Mouse (Mus musculus) stomach, postnatal 0 days (tissue): ENCODE data around the gene Ncoa3. TPM values are rescaled to one million over a fixed set of nuclear protein-coding genes. Genes with fewer than 3 reads are reported as not detected.

Experiments
- ATAC-seq: fragments of 200-750 bp; cut with Nextera tagmentation; 2 replicates; pipeline ENCODE4 v1.8.0; 2017; ENCODE audit not compliant: low FRiP score, low TSS enrichment
- DNase-seq: peaks from one replicate; pipeline ENCODE4 v3.0.0-alpha.2; 2016; ENCODE audit warnings: low spot score
- H3K27ac ChIP-seq: fragments of 300-500 bp; sonication (generic); replicated peaks from 2 replicates; pipeline ENCODE4 v1.5.1; 2014; ENCODE audit warnings: mild to moderate bottlenecking, control low read depth
- H3K27me3 ChIP-seq: fragments of 300-500 bp; sonication (generic); 2 replicates; pipeline ENCODE4 v1.6.1; 2014; ENCODE audit warnings: low read length; ENCODE audit not compliant: control insufficient read depth, insufficient read depth
- H3K36me3 ChIP-seq: fragments of 300-500 bp; sonication (generic); 2 replicates; pipeline ENCODE4 v1.6.1; 2014; ENCODE audit warnings: low read length, mixed read lengths; ENCODE audit not compliant: control insufficient read depth, insufficient read depth
- H3K4me1 ChIP-seq: fragments of 300-500 bp; sonication (generic); replicated peaks from 2 replicates; pipeline ENCODE4 v1.6.1; 2014; ENCODE audit warnings: antibody characterized with exemption; ENCODE audit not compliant: control insufficient read depth, insufficient read depth
- H3K4me2 ChIP-seq: fragments of 300-500 bp; sonication (generic); replicated peaks from 2 replicates; pipeline ENCODE4 v1.6.1; 2014; ENCODE audit warnings: low read depth, mild to moderate bottlenecking, control low read depth, moderate library complexity
- H3K4me3 ChIP-seq: fragments of 300-500 bp; sonication (generic); 2 replicates; pipeline ENCODE4 v1.5.1; 2014; ENCODE audit warnings: low read depth, low read length, control low read depth
- H3K9ac ChIP-seq: fragments of 300-500 bp; sonication (generic); 2 replicates; pipeline ENCODE4 v1.6.1; 2014; ENCODE audit warnings: mild to moderate bottlenecking, low read length, control low read depth, mixed read lengths
- H3K9me3 ChIP-seq: fragments of 300-500 bp; sonication (generic); 2 replicates; pipeline ENCODE4 v1.6.1; 2016; ENCODE audit warnings: low read length; ENCODE audit not compliant: control insufficient read depth
- CTCF ChIP-seq: IDR thresholded peaks from 2 replicates; pipeline ENCODE4 v1.5.1; 2016; ENCODE audit warnings: antibody characterized with exemption, low read depth, mild to moderate bottlenecking, moderate library complexity
- EP300 ChIP-seq: optimal IDR thresholded peaks from 2 replicates; pipeline ENCODE3; 2016; ENCODE audit warnings: antibody characterized with exemption
- whole genome bisulfite sequencing: fragments of 180-500 bp; shearing (Covaris S2); extraction: QIAGEN DNeasy Blood & Tissue Kit; methylation state at CpG from one replicate; pipeline ENCODE4 v1.1.7; 2014; 5-methylcytosine and 5-hydroxymethylcytosine counted together
- polyA plus RNA-seq: library from polyadenylated mRNA; unstranded; fragments of >200 nt; fragmentation: Nextera tagmentation; extraction: Ambion mirVana; gene quantifications from 2 replicates; pipeline ENCODE4 v1.2.1, GENCODE M21; 2015

Ncoa3 gene
- polyA plus RNA-seq, 1 experiment from 2014 or later = 7.5 TPM

DNA sequence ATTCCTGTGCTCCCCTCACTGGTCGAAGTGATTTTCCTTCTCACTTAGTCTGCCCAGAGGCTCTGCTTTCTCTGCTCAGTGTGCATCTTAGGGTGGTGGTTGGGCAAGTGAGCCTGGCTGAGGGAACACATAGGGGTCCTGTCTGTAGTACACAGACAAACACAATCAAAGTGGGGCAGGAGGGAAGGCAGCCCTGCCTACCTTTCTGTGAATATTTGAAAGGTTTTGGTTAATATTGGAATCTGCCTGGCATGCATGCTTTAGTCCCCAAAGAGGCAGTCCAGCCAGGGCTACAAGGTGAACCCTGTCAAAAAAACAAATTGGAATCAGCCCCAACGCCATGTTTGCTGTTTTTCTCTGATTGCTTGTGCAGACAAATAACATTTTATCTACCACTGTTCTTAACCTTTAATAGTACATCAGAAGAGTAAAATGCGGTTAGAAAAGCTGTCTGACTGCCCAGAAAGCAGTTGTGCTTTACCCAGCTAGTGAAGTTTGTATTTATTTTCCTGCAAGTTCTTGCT, 42.6 kb downstream of the Ncoa3 start:
- no peak for ATAC-seq
- Histone ChIP-seq H3K27me3 (no peaks in the 10 kb centered on the region), H3K36me3 (0 out of 2 replicates have a peak, but pooled peaks cover 2% of the 10 kb centered on the region), H3K4me3 (no peak overlapping the region), H3K4me2 (no peak overlapping the region), H3K9me3 (no peaks in the 10 kb centered on the region), H3K9ac (no peak overlapping the region), H3K27ac (peak overlapping the region; percentile 58), H3K4me1 (peaks cover 5% of the 10 kb centered on the region; the same call in 1 of the 2 replicates)
- no peak for TF ChIP-seq EP300
- WGBS = 48% methylated on average over 3 of the region's 3 CpGs
- no peak for DNase-seq

DNA sequence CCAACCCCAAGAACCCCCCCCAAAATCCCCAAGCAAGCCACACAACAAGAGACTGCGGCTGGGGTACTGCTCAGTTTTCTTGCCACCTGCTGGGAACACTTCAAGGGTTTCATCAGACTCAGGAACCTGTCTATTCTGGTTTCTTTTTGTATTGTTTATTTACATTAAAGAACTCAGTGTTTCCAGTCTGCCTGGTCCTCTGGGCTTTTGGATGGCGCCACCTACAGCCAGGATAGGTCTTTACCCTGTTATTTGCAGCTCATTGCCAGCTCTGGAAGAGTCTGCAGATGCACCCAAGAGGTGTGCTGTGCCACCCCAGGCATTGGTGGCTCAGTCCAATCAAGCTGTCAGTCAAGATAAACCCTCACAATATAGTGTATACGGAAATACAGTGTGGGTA, 43.3 kb downstream of the Ncoa3 start:
- H3K9me3 ChIP-seq = no peaks in the 10 kb centered on the region
- WGBS = 39% methylated on average over 3 of the region's 3 CpGs
- H3K36me3 ChIP-seq = 0 out of 2 replicates have a peak, but pooled peaks cover 2% of the 10 kb centered on the region
- no peaks in the 10 kb centered on the region for H3K27me3 ChIP-seq
- peak overlapping the region; percentile 58 for H3K27ac ChIP-seq
- no peak overlapping the region for H3K4me3 ChIP-seq
- peak; percentile 81 for DNase-seq
- no peak overlapping the region for H3K4me2 ChIP-seq
- TF ChIP-seq EP300 (no peak), CTCF (peak; percentile 82)
- H3K4me1 ChIP-seq = peaks cover 2% of the 10 kb centered on the region; the same call in 1 of the 2 replicates
- no peak overlapping the region for H3K9ac ChIP-seq
- ATAC-seq = peak; percentile 58

DNA sequence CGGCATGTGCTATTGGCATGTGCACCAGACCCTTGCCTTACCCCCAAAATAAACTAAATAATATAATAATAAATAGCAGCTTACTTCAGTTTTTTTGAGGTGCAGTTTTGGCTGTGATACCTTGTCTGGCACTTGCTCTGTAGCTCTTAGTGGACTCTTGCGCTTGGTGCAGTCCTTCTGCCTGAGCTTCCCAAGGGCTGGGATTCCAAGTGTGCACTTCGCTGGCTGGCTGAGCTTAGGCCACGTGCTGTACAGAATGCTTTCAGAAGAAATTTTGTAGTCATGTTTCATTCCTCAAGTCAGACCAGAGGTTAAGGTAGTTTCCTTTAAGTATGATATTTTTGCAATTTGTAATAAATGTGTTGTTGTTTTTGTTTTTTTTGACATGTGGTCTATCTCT, 47.2 kb downstream of the Ncoa3 start:
- Histone ChIP-seq H3K9me3 (no peaks in the 10 kb centered on the region), H3K27me3 (no peaks in the 10 kb centered on the region), H3K27ac (no peak overlapping the region), H3K4me2 (no peak overlapping the region), H3K4me1 (peaks cover 3% of the 10 kb centered on the region), H3K9ac (no peak overlapping the region), H3K4me3 (no peak overlapping the region), H3K36me3 (0 out of 2 replicates have a peak, but pooled peaks cover 2% of the 10 kb centered on the region)
- no peak for TF ChIP-seq EP300
- TF ChIP-seq CTCF = no peak
- 75% methylated on average over 4 of the region's 4 CpGs for WGBS
- no peak for DNase-seq
- ATAC-seq = no peak

DNA sequence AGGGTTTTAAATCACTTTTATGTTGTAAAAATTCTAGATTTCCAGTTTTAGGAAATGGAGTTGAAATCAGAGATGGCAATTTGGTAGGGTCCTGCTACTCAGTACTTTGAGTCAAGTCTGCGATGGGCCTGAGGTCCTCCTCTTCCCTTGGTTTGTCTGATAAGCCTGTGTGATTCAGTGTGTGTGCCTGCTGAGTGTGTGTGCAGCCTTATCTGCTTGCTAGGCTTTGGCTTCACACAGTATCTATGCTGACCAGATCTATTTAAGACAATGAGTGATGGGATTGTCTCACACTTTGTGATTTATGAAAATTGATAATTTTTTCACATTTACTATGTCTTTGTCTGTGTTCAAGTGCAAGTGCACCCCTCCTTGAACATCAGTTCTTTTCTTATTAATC, 50.1 kb downstream of the Ncoa3 start:
- no peak for ATAC-seq
- no peak overlapping the region for H3K27ac ChIP-seq

DNA sequence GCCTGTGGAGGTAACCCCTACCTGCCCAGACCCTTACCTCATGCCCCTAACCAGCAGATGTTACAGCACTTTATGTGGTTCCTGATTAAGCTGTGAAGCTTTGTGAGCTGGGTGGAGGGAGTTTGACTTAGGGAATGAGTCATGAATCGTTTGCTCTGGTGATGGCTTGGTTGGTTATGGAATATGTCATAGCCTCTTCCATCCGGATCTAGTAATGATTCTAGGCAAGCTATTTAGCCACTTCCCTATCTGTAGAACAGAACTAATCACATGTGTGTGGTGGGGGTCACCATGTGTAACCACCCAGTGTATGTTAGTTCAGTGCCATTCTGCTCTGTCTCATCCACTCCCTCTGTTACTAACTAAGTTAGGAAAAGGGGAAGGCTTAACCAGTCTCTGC, 52.6 kb downstream of the Ncoa3 start:
- Histone ChIP-seq H3K36me3 (peaks cover 8% of the 10 kb centered on the region; the same call in 1 of the 2 replicates), H3K9me3 (no peaks in the 10 kb centered on the region), H3K4me3 (no peak overlapping the region), H3K27me3 (no peaks in the 10 kb centered on the region), H3K9ac (no peak overlapping the region), H3K4me2 (no peak overlapping the region), H3K27ac (peak overlapping the region; percentile 67), H3K4me1 (peaks cover 11% of the 10 kb centered on the region)
- TF ChIP-seq EP300 (no peak), CTCF (no peak)
- 18% methylated on average over 2 of the region's 2 CpGs for WGBS
- ATAC-seq (peak; percentile 63), DNase-seq (no peak)

More for the DNA sequence above, 50.1 kb downstream of the Ncoa3 start:
- H3K36me3 ChIP-seq = peaks cover 2% of the 10 kb centered on the region; the same call in 1 of the 2 replicates
- 75% methylated on average over 1 of the region's 1 CpGs for WGBS
- no peak overlapping the region for H3K9ac ChIP-seq
- H3K4me2 ChIP-seq = no peak overlapping the region
- no peaks in the 10 kb centered on the region for H3K9me3 ChIP-seq
- no peak for TF ChIP-seq CTCF
- no peak for TF ChIP-seq EP300
- no peak for DNase-seq
- H3K27me3 ChIP-seq = no peaks in the 10 kb centered on the region
- H3K4me3 ChIP-seq = no peak overlapping the region
- peaks cover 11% of the 10 kb centered on the region for H3K4me1 ChIP-seq

DNA sequence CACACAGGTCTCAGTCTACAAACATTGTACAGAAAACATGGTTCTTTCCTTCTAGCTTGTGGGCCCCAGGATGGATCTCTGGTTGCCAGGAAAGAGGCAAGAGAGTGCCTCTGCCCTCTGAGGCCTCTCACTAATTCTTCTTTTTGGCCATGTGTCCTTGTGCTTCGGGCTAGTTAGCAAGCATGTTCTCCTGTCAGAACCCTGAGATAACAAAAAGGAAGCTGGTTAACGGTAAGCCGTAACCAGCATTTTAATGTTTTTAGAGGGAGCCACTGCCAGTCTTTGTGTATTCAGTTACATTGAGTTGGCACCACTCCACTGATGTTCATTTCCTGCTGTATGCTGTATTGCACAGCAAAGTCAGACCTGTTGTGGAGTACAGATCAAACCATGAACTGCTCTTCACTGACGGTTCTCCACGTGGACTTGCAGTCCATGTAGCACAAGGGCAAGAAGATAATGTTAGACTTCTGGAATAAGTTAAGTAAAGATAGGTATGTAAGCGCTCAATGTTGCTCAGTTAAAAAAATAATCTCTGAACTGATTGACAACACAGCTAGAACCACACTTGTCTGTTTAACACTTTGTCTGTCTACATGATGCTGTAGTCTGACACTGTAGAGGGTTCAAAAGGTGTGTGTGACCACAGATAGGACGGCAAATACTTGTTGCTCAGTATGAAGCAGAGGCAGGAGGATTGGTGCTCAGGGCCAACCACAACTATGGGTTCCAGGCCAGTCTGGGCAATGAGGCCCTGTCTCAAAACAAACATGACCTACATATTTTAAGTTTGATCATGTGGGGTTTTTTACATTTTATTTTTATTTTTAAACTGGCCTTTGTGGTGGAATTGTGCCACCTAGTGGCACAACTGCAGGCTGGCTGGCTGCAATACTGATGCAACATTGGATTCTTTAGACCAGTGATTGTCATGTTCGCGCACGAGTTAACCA, 53.4 kb downstream of the Ncoa3 start:
- no peak overlapping the region for H3K4me2 ChIP-seq
- WGBS = 43% methylated on average over 10 of the region's 10 CpGs
- DNase-seq = no peak
- no peak overlapping the region for H3K9ac ChIP-seq
- peaks cover 10% of the 10 kb centered on the region; the same call in 1 of the 2 replicates for H3K36me3 ChIP-seq
- peak; percentile 53 for ATAC-seq
- peaks cover 11% of the 10 kb centered on the region for H3K4me1 ChIP-seq
- H3K27me3 ChIP-seq = no peaks in the 10 kb centered on the region
- H3K27ac ChIP-seq = peak overlapping the region; percentile 67
- H3K9me3 ChIP-seq = no peaks in the 10 kb centered on the region
- no peak for TF ChIP-seq EP300
- peak; percentile 88 for TF ChIP-seq CTCF
- H3K4me3 ChIP-seq = no peak overlapping the region
